Comparison of ENCODE assay signal across 10 mouse cellular contexts in the genomic region with DNA sequence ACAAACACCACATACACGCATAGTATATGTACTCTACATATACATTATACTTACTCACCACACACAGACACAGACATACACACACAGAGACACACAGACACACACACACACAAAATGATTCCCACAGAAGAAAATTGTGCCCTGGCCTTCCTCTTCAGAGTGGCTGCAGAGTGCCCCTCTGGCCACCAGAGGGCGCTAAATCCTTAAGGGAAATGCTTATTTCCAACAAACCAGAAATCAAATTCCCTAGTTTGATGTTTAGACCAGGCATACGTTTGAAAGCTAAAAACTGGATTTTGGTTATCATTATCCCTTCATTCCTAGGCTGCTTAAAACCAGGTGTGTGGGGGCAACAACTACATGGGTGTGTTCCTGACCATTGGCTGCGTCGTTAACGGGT.
DNase-seq lines count a peak whose midpoint lies in the region; ATAC-seq and TF ChIP-seq lines count a peak whose summit lies in the region.
"Had no signal": no experiment of that assay in that cellular context is flagged by ENCODE, and none has a peak within 500 bp of the region (broad histone marks: within the 10 kb centered on the region; RNA-seq: fewer than 3 reads in every experiment).

No protein-coding gene starts in this region.

- H3K27ac ChIP-seq in hindbrain, embryonic 11.5 days (ENCODE audit: low read depth, low read length) = no peak overlapping the region
- no peak overlapping the region for H3K27ac ChIP-seq in hindbrain, embryonic 16.5 days (ENCODE audit: low read depth, low read length)
- no peak overlapping the region for H3K27ac ChIP-seq in gastrocnemius, adult 2 months
- no peak overlapping the region for H3K27ac ChIP-seq in left cerebral cortex, adult 2 months
- H3K27ac ChIP-seq in midbrain, embryonic 14.5 days (replicated peaks; ENCODE audit: low read depth, low read length) = no peak overlapping the region
- H3K27ac ChIP-seq in stomach, postnatal 0 days (replicated peaks) = no peak overlapping the region
- H3K27ac ChIP-seq: embryonic facial prominence, embryonic 13.5 days had no signal

- no peaks in the 10 kb centered on the region for H3K9me3 ChIP-seq in hindbrain, embryonic 11.5 days (ENCODE audit: control insufficient read depth, low read length)
- no peaks in the 10 kb centered on the region for H3K9me3 ChIP-seq in hindbrain, embryonic 16.5 days (ENCODE audit: control insufficient read depth, low read length)
- no peaks in the 10 kb centered on the region for H3K9me3 ChIP-seq in midbrain, embryonic 14.5 days (ENCODE audit: control insufficient read depth, low read length)
- no peaks in the 10 kb centered on the region for H3K9me3 ChIP-seq in stomach, postnatal 0 days (ENCODE audit: control insufficient read depth, low read length)
- H3K9me3 ChIP-seq: embryonic facial prominence, embryonic 13.5 days; megakaryocyte, embryonic 14.5 days had no signal

- no peak for ATAC-seq in hindbrain, embryonic 11.5 days (ENCODE audit: low FRiP score)
- no peak for ATAC-seq in hindbrain, embryonic 16.5 days
- peak; percentile 29; the same call in 1 of the 2 replicates for ATAC-seq in midbrain, embryonic 14.5 days (ENCODE audit: low FRiP score, low TSS enrichment)
- no peak for ATAC-seq in stomach, postnatal 0 days (ENCODE audit: low FRiP score, low TSS enrichment)

- no peaks in the 10 kb centered on the region for H3K27me3 ChIP-seq in hindbrain, embryonic 11.5 days (ENCODE audit: control insufficient read depth, insufficient read depth, low read length)
- no peaks in the 10 kb centered on the region for H3K27me3 ChIP-seq in hindbrain, embryonic 16.5 days (replicated peaks; ENCODE audit: control insufficient read depth, insufficient read depth, low read length)
- no peaks in the 10 kb centered on the region for H3K27me3 ChIP-seq in midbrain, embryonic 14.5 days (ENCODE audit: control insufficient read depth, insufficient read depth, low read length)
- H3K27me3 ChIP-seq in stomach, postnatal 0 days (ENCODE audit: control insufficient read depth, insufficient read depth, low read length) = no peaks in the 10 kb centered on the region

- intact Hi-C loops in gastrocnemius, adult 2 months (cut with DNase I) = loop anchor here (2.0 kb wide), 1 partner anchor 337 kb away; no protein-coding TSS in a partner anchor
- intact Hi-C loops in left cerebral cortex, adult 2 months (cut with DNase I) = no loop called here

- no peaks in the 10 kb centered on the region for H3K4me1 ChIP-seq in hindbrain, embryonic 11.5 days (replicated peaks; ENCODE audit: control insufficient read depth, insufficient read depth, low read length)
- H3K4me1 ChIP-seq in hindbrain, embryonic 16.5 days (ENCODE audit: control insufficient read depth, insufficient read depth, low read depth, low read length) = no peaks in the 10 kb centered on the region
- H3K4me1 ChIP-seq in midbrain, embryonic 14.5 days (ENCODE audit: control insufficient read depth, insufficient read depth, low read length) = peaks cover 7% of the 10 kb centered on the region; the same call in 1 of the 2 replicates
- H3K4me1 ChIP-seq in stomach, postnatal 0 days (replicated peaks; ENCODE audit: control insufficient read depth, insufficient read depth) = no peaks in the 10 kb centered on the region

- H3K4me2 ChIP-seq in hindbrain, embryonic 11.5 days (replicated peaks; ENCODE audit: low read depth, low read length) = no peak overlapping the region
- no peak overlapping the region for H3K4me2 ChIP-seq in hindbrain, embryonic 16.5 days (ENCODE audit: low read length)
- H3K4me2 ChIP-seq in midbrain, embryonic 14.5 days (ENCODE audit: low read length) = no peak overlapping the region
- no peak overlapping the region for H3K4me2 ChIP-seq in stomach, postnatal 0 days (replicated peaks; ENCODE audit: low read depth)
- H3K4me2 ChIP-seq: embryonic facial prominence, embryonic 13.5 days had no signal

- H3K36me3 ChIP-seq in hindbrain, embryonic 11.5 days (ENCODE audit: control insufficient read depth, insufficient read depth, low read length) = no peaks in the 10 kb centered on the region
- H3K36me3 ChIP-seq in hindbrain, embryonic 16.5 days (ENCODE audit: control insufficient read depth, insufficient read depth, low read length) = no peaks in the 10 kb centered on the region
- H3K36me3 ChIP-seq in midbrain, embryonic 14.5 days (ENCODE audit: control insufficient read depth, insufficient read depth, low read length) = no peaks in the 10 kb centered on the region
- H3K36me3 ChIP-seq in stomach, postnatal 0 days (ENCODE audit: control insufficient read depth, insufficient read depth, low read length) = no peaks in the 10 kb centered on the region
- H3K36me3 ChIP-seq: embryonic facial prominence, embryonic 13.5 days had no signal

- peak; percentile 97 for TF ChIP-seq CTCF in gastrocnemius, adult 2 months (IDR thresholded peaks at IDR 0.05)
- peak; percentile 96 for TF ChIP-seq CTCF in left cerebral cortex, adult 2 months (IDR thresholded peaks at IDR 0.05)
- TF ChIP-seq CTCF in stomach, postnatal 0 days (IDR thresholded peaks at IDR 0.05; ENCODE audit: low read depth) = peak; percentile 98

- DNase-seq in hindbrain, embryonic 11.5 days (ENCODE audit: low spot score) = peak; percentile 89
- peak; percentile 32 for DNase-seq in ES-CJ7 (ENCODE audit: low read depth, low spot score)
- DNase-seq in cerebellum, adult 18-20 months = peak; percentile 70 to 77
- DNase-seq in gastrocnemius, adult 2 months = peak; percentile 66
- peak; percentile 63 to 72 for DNase-seq in left cerebral cortex, adult 2 months (ENCODE audit: extremely low spot score in 1 of 2, low spot score in 2 of 2)
- DNase-seq in midbrain, embryonic 14.5 days = peak; percentile 93
- DNase-seq in stomach, postnatal 0 days (ENCODE audit: low spot score) = peak; percentile 63

- WGBS in hindbrain, embryonic 11.5 days = 47% methylated on average over 6 of the region's 6 CpGs
- 44% methylated on average over 6 of the region's 6 CpGs for WGBS in hindbrain, embryonic 16.5 days
- 46% methylated on average over 6 of the region's 6 CpGs for WGBS in midbrain, embryonic 14.5 days
- 41% methylated on average over 6 of the region's 6 CpGs for WGBS in stomach, postnatal 0 days

- no peak overlapping the region for H3K9ac ChIP-seq in hindbrain, embryonic 11.5 days (ENCODE audit: low read depth, low read length)
- H3K9ac ChIP-seq in hindbrain, embryonic 16.5 days (ENCODE audit: low read depth, low read length) = no peak overlapping the region
- H3K9ac ChIP-seq in midbrain, embryonic 14.5 days (replicated peaks; ENCODE audit: low read length) = no peak overlapping the region
- H3K9ac ChIP-seq in stomach, postnatal 0 days (ENCODE audit: low read length) = no peak overlapping the region
- H3K9ac ChIP-seq: embryonic facial prominence, embryonic 13.5 days had no signal

- TF ChIP-seq EP300 in stomach, postnatal 0 days (optimal IDR thresholded peaks at IDR 0.05) = no peak

- H3K4me3 ChIP-seq in hindbrain, embryonic 11.5 days (ENCODE audit: low read depth, low read length) = no peak overlapping the region
- no peak overlapping the region for H3K4me3 ChIP-seq in hindbrain, embryonic 16.5 days (ENCODE audit: low read length)
- no peak overlapping the region for H3K4me3 ChIP-seq in gastrocnemius, adult 2 months
- H3K4me3 ChIP-seq in left cerebral cortex, adult 2 months = no peak overlapping the region
- no peak overlapping the region for H3K4me3 ChIP-seq in midbrain, embryonic 14.5 days (replicated peaks; ENCODE audit: low read depth, low read length)
- no peak overlapping the region for H3K4me3 ChIP-seq in stomach, postnatal 0 days (ENCODE audit: low read depth, low read length)
- H3K4me3 ChIP-seq: embryonic facial prominence, embryonic 13.5 days; megakaryocyte, embryonic 14.5 days had no signal

Comparison
In these comparisons a context has a peak if more than half of its experiments do, and no peak if none do; other contexts are left out.
1. DNase-seq: peak in every context shown above with its lines; median percentile 93 in midbrain, embryonic 14.5 days; 89 in hindbrain, embryonic 11.5 days; 74 in cerebellum, adult 18-20 months; 68 in left cerebral cortex, adult 2 months; 66 in gastrocnemius, adult 2 months; 63 in stomach, postnatal 0 days; 32 in ES-CJ7.